Comparison of ENCODE assay signal across 8 mouse cellular contexts in the genomic region with DNA sequence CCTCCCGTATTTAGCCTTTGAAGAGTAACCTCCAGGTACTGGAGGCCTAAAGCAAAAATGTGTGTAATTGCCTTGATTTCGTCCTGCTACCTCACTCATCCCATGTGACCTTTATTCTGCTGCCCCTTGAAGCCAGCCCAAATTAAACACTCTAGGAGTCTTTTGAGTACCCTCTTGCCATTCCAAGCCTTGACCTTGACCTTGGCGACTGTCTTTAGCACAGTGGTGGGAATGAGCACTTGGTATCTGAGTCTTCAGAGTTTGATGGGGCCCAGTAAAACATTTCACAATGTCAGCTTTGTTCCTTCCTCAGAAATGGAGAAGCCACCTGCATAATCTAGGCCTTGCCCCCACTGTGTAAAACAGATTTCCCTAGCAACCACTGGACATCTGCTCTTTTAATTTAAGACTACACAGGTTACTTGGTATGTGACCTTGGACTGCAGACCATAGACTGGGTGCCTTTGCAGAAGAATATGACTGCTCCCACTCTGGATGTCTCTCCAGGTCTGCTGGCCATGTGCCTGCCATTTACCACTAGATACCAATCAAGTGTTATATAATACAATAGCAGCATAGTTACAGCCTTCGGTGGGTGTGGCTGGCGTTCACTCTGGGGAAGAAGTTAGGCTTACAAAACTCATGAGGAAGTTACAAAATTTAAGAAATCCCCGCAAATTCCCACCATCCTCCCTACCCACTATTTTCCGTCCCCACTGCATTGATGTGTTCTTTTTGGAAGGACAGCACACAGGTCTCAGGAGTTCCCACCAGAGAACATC. TPM values are rescaled to one million over a fixed set of nuclear protein-coding genes. Genes with fewer than 3 reads are reported as not detected.
DNase-seq lines count a peak whose midpoint lies in the region; ATAC-seq and TF ChIP-seq lines count a peak whose summit lies in the region.

A gene (plus strand): TSS at position 718 of the 782 bp plus-strand sequence.

- peaks cover 41% of the 10 kb centered on the region for H3K36me3 ChIP-seq in forebrain, embryonic 14.5 days (ENCODE audit: control insufficient read depth, insufficient read depth, low read length)
- peaks cover 38% of the 10 kb centered on the region for H3K36me3 ChIP-seq in liver, embryonic 12.5 days

- no peaks in the 10 kb centered on the region for H3K9me3 ChIP-seq in forebrain, embryonic 14.5 days (replicated peaks; ENCODE audit: control insufficient read depth, low read length)
- H3K9me3 ChIP-seq in liver, embryonic 12.5 days (replicated peaks): no peaks in the 10 kb centered on the region

- ATAC-seq in forebrain, embryonic 14.5 days: no peak
- peak; percentile 14 to 15; a peak in 2 of 4 replicates for ATAC-seq in hematopoietic stem cell, adult 5-6 weeks (replicated peaks in 1 of 2; ENCODE audit: insufficient read depth in 1 of 2, low FRiP score in 2 of 2, low TSS enrichment in 1 of 2, low read depth in 1 of 2, poor library complexity in 2 of 2, severe bottlenecking in 2 of 2)
- no peak for ATAC-seq in liver, embryonic 12.5 days
- peak; percentile 23 for ATAC-seq in monocyte, adult 5-6 weeks (replicated peaks; ENCODE audit: insufficient number of reproducible peaks, low FRiP score, low TSS enrichment, poor library complexity, severe bottlenecking)

- peak within 1 kb of the TSS; percentile 52 for H3K27ac ChIP-seq in left cerebral cortex, adult 2 months
- H3K27ac ChIP-seq in forebrain, embryonic 14.5 days (ENCODE audit: low read depth, low read length): peak within 1 kb of the TSS; percentile 90
- H3K27ac ChIP-seq in liver, embryonic 12.5 days: peak within 1 kb of the TSS; percentile 81

- H3K4me3 ChIP-seq in left cerebral cortex, adult 2 months: peak within 1 kb of the TSS; percentile 56
- H3K4me3 ChIP-seq in forebrain, embryonic 14.5 days (ENCODE audit: low read depth, low read length): peak within 1 kb of the TSS; percentile 82
- H3K4me3 ChIP-seq in liver, embryonic 12.5 days: peak within 1 kb of the TSS; percentile 87

- peak within 1 kb of the TSS; percentile 87 for H3K4me2 ChIP-seq in forebrain, embryonic 14.5 days (ENCODE audit: low read length)
- peak within 1 kb of the TSS; percentile 95 for H3K4me2 ChIP-seq in liver, embryonic 12.5 days

- 72% methylated on average over 7 of the region's 7 CpGs for WGBS in forebrain, embryonic 14.5 days
- 69% methylated on average over 7 of the region's 7 CpGs for WGBS in liver, embryonic 12.5 days (ENCODE audit: insufficient replicate concordance)

- intact Hi-C loops in left cerebral cortex, adult 2 months (cut with DNase I): no loop called here

- DNase-seq in left cerebral cortex, adult 2 months (ENCODE audit: extremely low spot score in 1 of 2, low spot score in 2 of 2): no peak
- no peak for DNase-seq in left cerebral cortex, adult 9 months (ENCODE audit: low spot score in 2 of 2)
- no peak for DNase-seq in adrenal gland, adult 8-10 months
- DNase-seq in forebrain, embryonic 14.5 days (ENCODE audit: low spot score): no peak
- no peak for DNase-seq in urinary bladder, postnatal 14 days (ENCODE audit: low spot score)

- no peaks in the 10 kb centered on the region for H3K27me3 ChIP-seq in forebrain, embryonic 14.5 days (replicated peaks; ENCODE audit: control insufficient read depth, insufficient read depth, low read length)
- no peaks in the 10 kb centered on the region for H3K27me3 ChIP-seq in liver, embryonic 12.5 days (replicated peaks)

- H3K4me1 ChIP-seq in forebrain, embryonic 14.5 days (ENCODE audit: control insufficient read depth, insufficient read depth, low read length): peaks cover 18% of the 10 kb centered on the region
- peaks cover 76% of the 10 kb centered on the region for H3K4me1 ChIP-seq in liver, embryonic 12.5 days

- TF ChIP-seq CTCF in left cerebral cortex, adult 2 months (IDR thresholded peaks at IDR 0.05): no peak

- peak within 1 kb of the TSS; percentile 33; the same call in 1 of the 2 replicates for H3K9ac ChIP-seq in forebrain, embryonic 14.5 days (ENCODE audit: low read length)
- H3K9ac ChIP-seq in liver, embryonic 12.5 days: peak within 1 kb of the TSS; percentile 73

RNA-seq across cellular contexts. Expression of the gene that starts here (rescaled TPM):
- total RNA-seq in left cerebral cortex, adult 2 months (2021): 10 to 100 TPM; 55.9 to 58.2 TPM
- total RNA-seq in adrenal gland, adult 8-10 months (2022): 100 to 1,000 TPM; 155 to 289 (median 213) TPM
- 106 and 120 TPM in 2 replicates for polyA plus RNA-seq in forebrain, embryonic 14.5 days (2014; fragmentation: Nextera tagmentation; extraction: Ambion mirVana)
- total RNA-seq in hematopoietic stem cell, adult 5-6 weeks (2017): 37.9 and 72.3 TPM in 2 replicates
- polyA plus RNA-seq in liver, embryonic 12.5 days (2016; fragmentation: Nextera tagmentation; extraction: Ambion mirVana): 75.9 and 78.0 TPM in 2 replicates
- 392 to 513 TPM (median 506 TPM) in 3 replicates for total RNA-seq in monocyte, adult 5-6 weeks (2017)

Comparison
In these comparisons a context has a peak if more than half of its experiments do, and no peak if none do; other contexts are left out.
1. ATAC-seq: peak in hematopoietic stem cell, adult 5-6 weeks (2 of 2) and monocyte, adult 5-6 weeks (single experiment); none in forebrain, embryonic 14.5 days (single experiment) and liver, embryonic 12.5 days (single experiment).
2. Peak in every context shown above with its lines, with median percentiles within 50 percentile points of each other: H3K27ac ChIP-seq and H3K4me3 ChIP-seq.